Mouse (Mus musculus) neural tube, embryonic 12.5 days (tissue): ENCODE measurements around the gene Tchp. TPM values are rescaled to one million over a fixed set of nuclear protein-coding genes. Genes with fewer than 3 reads are reported as not detected.

Experiments
- ATAC-seq: fragments of 200-750 bp; cut with Nextera tagmentation; 2 replicates; pipeline ENCODE4 v1.8.0; 2017; ENCODE audit warnings: low read depth, mild to moderate bottlenecking, moderate TSS enrichment, moderate library complexity; ENCODE audit not compliant: low FRiP score
- H3K27ac ChIP-seq: fragments of 300-500 bp; sonication (generic); 2 replicates; pipeline ENCODE4 v1.5.1; 2016
- H3K27me3 ChIP-seq: fragments of 300-500 bp; sonication (generic); replicated peaks from 2 replicates; pipeline ENCODE4 v1.6.1; 2016; ENCODE audit warnings: mild to moderate bottlenecking
- H3K36me3 ChIP-seq: fragments of 300-500 bp; sonication (generic); 2 replicates; pipeline ENCODE4 v1.6.1; 2016; ENCODE audit warnings: mild to moderate bottlenecking
- H3K4me1 ChIP-seq: fragments of 300-500 bp; sonication (generic); 2 replicates; pipeline ENCODE4 v1.6.1; 2016
- H3K4me2 ChIP-seq: fragments of 300-500 bp; sonication (generic); replicated peaks from 2 replicates; pipeline ENCODE4 v1.6.1; 2016; ENCODE audit warnings: mild to moderate bottlenecking
- H3K4me3 ChIP-seq: fragments of 300-500 bp; sonication (generic); 2 replicates; pipeline ENCODE4 v1.5.1; 2016
- H3K9ac ChIP-seq: fragments of 300-500 bp; sonication (generic); 2 replicates; pipeline ENCODE4 v1.6.1; 2016; ENCODE audit warnings: mild to moderate bottlenecking
- H3K9me3 ChIP-seq: fragments of 300-500 bp; sonication (generic); 2 replicates; pipeline ENCODE4 v1.6.1; 2016; ENCODE audit warnings: mild to moderate bottlenecking
- WGBS: fragments of 180-500 bp; shearing (Covaris S2); methylation state at CpG from one replicate; pipeline ENCODE4 v1.1.7; 2016; 5-methylcytosine and 5-hydroxymethylcytosine counted together
- polyA plus RNA-seq: library from polyadenylated mRNA; unstranded; fragments of >200 nt; fragmentation: Nextera tagmentation; extraction: Ambion mirVana; gene quantifications from 2 replicates; pipeline ENCODE4 v1.2.1, GENCODE M21; 2016

Tchp gene
- polyA plus RNA-seq, 1 experiment from 2014 or later = 23.4 TPM

- no peaks in the 10 kb centered on the region for H3K27me3 ChIP-seq
- WGBS = 81% methylated on average over 19 of the region's 19 CpGs
- no peaks in the 10 kb centered on the region for H3K9me3 ChIP-seq
- peaks cover 24% of the 10 kb centered on the region for H3K4me1 ChIP-seq
- no peak overlapping the region for H3K9ac ChIP-seq
- no peak overlapping the region for H3K27ac ChIP-seq
- no peak for ATAC-seq
- peaks cover 17% of the 10 kb centered on the region for H3K36me3 ChIP-seq
- no peak overlapping the region for H3K4me3 ChIP-seq
- no peak overlapping the region for H3K4me2 ChIP-seq
These were observed 26.8 kb upstream of the Tchp start for GRCm38 (mm10) chr5:114680676-114681285.

- H3K4me2 ChIP-seq = no peak overlapping the region
- no peaks in the 10 kb centered on the region for H3K27me3 ChIP-seq
- peaks cover 8% of the 10 kb centered on the region for H3K36me3 ChIP-seq
- H3K4me1 ChIP-seq = peaks cover 24% of the 10 kb centered on the region
- H3K27ac ChIP-seq = no peak overlapping the region
- WGBS = 81% methylated on average over 8 of the region's 8 CpGs
- no peak for ATAC-seq
- no peak overlapping the region for H3K9ac ChIP-seq
- H3K4me3 ChIP-seq = no peak overlapping the region
- H3K9me3 ChIP-seq = no peaks in the 10 kb centered on the region
These were observed 25.8 kb upstream of the Tchp start for GRCm38 (mm10) chr5:114681717-114682116.

DNA sequence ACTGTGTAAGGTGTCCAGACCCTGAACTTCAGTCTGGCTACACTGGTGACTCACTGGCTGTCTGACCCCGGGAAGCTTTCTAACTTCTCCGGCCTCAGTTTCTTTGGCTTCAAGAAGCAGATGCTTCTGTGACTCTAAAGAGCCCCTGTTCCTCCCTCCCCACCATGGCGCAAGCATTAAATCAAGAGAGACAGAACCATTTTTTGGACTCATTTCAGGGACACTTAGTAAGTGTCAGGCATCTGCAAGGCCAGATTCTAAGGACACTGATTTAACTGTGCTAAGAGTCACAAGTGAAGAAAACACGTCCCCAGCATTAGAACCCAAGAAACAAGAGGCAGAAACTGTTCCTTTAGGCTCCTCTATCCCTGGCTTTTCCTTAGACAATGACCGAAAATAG lies 21.6 kb upstream of the Tchp start:
- Histone ChIP-seq H3K27ac (no peak overlapping the region), H3K27me3 (no peaks in the 10 kb centered on the region), H3K9ac (no peak overlapping the region), H3K4me3 (no peak overlapping the region), H3K9me3 (no peaks in the 10 kb centered on the region), H3K4me2 (no peak overlapping the region), H3K36me3 (no peaks in the 10 kb centered on the region), H3K4me1 (peaks cover 28% of the 10 kb centered on the region)
- 93% methylated on average over 5 of the region's 5 CpGs for WGBS
- ATAC-seq = no peak

- 66% methylated on average over 7 of the region's 7 CpGs for WGBS
- H3K27me3 ChIP-seq = no peaks in the 10 kb centered on the region
These were observed 20.8 kb upstream of the Tchp start for GRCm38 (mm10) chr5:114686726-114687210.

GRCm38 (mm10) chr5:114687901-114688300 lies 19.7 kb upstream of the Tchp start:
- no peak overlapping the region for H3K4me2 ChIP-seq
- no peak for ATAC-seq
- no peaks in the 10 kb centered on the region for H3K9me3 ChIP-seq
- no peaks in the 10 kb centered on the region for H3K27me3 ChIP-seq
- H3K36me3 ChIP-seq = no peaks in the 10 kb centered on the region
- H3K4me1 ChIP-seq = peaks cover 28% of the 10 kb centered on the region
- H3K4me3 ChIP-seq = no peak overlapping the region
- no peak overlapping the region for H3K27ac ChIP-seq
- H3K9ac ChIP-seq = no peak overlapping the region

More at GRCm38 (mm10) chr5:114686726-114687210, 20.8 kb upstream of the Tchp start:
- H3K36me3 ChIP-seq = no peaks in the 10 kb centered on the region
- no peaks in the 10 kb centered on the region for H3K9me3 ChIP-seq
- no peak overlapping the region for H3K4me2 ChIP-seq
- no peak overlapping the region for H3K9ac ChIP-seq
- no peak overlapping the region for H3K27ac ChIP-seq
- ATAC-seq = no peak
- no peak overlapping the region for H3K4me3 ChIP-seq
- peaks cover 32% of the 10 kb centered on the region for H3K4me1 ChIP-seq

DNA sequence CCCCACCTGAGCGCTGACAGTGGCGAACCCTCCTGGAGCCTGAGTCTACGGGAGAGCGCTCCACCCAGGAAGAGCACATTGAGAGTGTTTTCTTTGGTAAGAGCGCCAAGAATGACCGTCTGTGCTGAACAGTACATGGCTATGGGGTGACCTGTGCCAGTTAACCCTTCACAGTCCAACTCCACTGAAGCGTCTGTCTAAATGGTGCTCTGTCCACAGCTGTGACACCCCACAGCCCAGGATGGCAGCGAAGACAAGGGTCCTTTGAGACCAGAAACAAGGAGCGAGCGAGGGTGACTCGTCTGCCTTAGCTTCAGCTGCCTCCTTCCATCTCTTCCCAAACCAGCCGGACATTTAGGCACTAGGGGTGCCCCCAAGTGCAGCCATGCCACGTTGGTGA lies 18.9 kb upstream of the Tchp start:
- Histone ChIP-seq H3K9me3 (no peaks in the 10 kb centered on the region), H3K4me1 (peaks cover 21% of the 10 kb centered on the region), H3K4me3 (no peak overlapping the region), H3K4me2 (peak overlapping the region; percentile 92; the same call in 1 of the 2 replicates), H3K36me3 (no peaks in the 10 kb centered on the region), H3K27me3 (no peaks in the 10 kb centered on the region), H3K9ac (no peak overlapping the region), H3K27ac (no peak overlapping the region)
- WGBS = 86% methylated on average over 13 of the region's 13 CpGs
- ATAC-seq = no peak

DNA sequence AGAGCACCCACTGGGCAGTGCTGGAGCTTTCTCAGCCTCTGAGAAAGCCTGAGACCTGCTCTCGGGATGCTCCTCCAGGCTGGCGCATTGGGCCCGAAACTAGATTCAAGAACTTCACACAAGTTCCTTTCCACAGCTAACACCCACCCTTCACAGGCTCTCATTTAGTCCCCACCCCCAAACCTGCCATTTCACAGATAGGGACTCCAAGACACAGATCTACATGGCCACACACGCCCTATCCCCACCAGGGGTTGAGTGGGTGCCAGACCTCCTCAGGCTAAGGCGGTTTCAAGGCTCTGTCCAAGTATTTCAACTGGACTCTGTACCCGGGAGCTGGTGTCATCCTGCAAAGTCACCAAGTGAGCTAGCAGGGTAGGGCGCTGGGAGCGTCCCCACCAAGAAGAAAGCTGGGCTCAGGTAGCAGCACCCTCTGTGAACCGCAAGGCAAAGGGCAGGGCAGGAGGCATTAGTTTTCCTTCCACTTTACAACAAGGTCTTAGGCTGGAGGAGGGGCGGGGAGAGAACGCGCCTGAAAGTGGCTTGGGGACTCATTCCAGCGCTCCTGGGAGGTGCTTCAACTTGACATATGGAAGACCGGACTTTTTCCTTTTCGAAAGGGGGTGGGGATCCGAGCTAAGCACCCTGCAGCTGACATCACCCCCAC lies 17.7 kb upstream of the Tchp start:
- no peaks in the 10 kb centered on the region for H3K36me3 ChIP-seq
- H3K9ac ChIP-seq = peak overlapping the region; percentile 84
- H3K9me3 ChIP-seq = no peaks in the 10 kb centered on the region
- 21% methylated on average over 16 of the region's 16 CpGs for WGBS
- H3K27me3 ChIP-seq = no peaks in the 10 kb centered on the region
- peak overlapping the region; percentile 92 for H3K4me2 ChIP-seq
- H3K4me3 ChIP-seq = peak overlapping the region; percentile 69
- no peak for ATAC-seq
- peaks cover 21% of the 10 kb centered on the region for H3K4me1 ChIP-seq
- no peak overlapping the region for H3K27ac ChIP-seq

- Histone ChIP-seq H3K4me2 (peak within 1 kb of the TSS; percentile 92), H3K27ac (no peak within 1 kb of the TSS), H3K9me3 (no peaks in the 10 kb centered on the region), H3K27me3 (no peaks in the 10 kb centered on the region), H3K9ac (peak within 1 kb of the TSS; percentile 84), H3K4me1 (peaks cover 21% of the 10 kb centered on the region), H3K36me3 (no peaks in the 10 kb centered on the region), H3K4me3 (peak within 1 kb of the TSS; percentile 69)
- WGBS = 5% methylated on average over 73 of the region's 75 CpGs
- ATAC-seq = peak; percentile 97
These were observed 16.7 kb upstream of the Tchp start, which contains the start of gene Gltp for GRCm38 (mm10) chr5:114690633-114691567. Gene Gltp, minus strand, starts transcription at chr5:114690984.

- ATAC-seq = no peak
- no peaks in the 10 kb centered on the region for H3K9me3 ChIP-seq
- WGBS = 70% methylated on average over 5 of the region's 5 CpGs
These were observed 11.8 kb upstream of the Tchp start for GRCm38 (mm10) chr5:114695775-114696174.

GRCm38 (mm10) chr5:114696939-114697338 lies 10.6 kb upstream of the Tchp start:
- no peak overlapping the region for H3K4me3 ChIP-seq
- no peaks in the 10 kb centered on the region for H3K4me1 ChIP-seq
- H3K36me3 ChIP-seq = no peaks in the 10 kb centered on the region
- no peaks in the 10 kb centered on the region for H3K9me3 ChIP-seq
- WGBS = 81% methylated on average over 17 of the region's 17 CpGs
- no peaks in the 10 kb centered on the region for H3K27me3 ChIP-seq
- no peak overlapping the region for H3K27ac ChIP-seq
- no peak overlapping the region for H3K9ac ChIP-seq
- no peak for ATAC-seq
- H3K4me2 ChIP-seq = no peak overlapping the region

More at GRCm38 (mm10) chr5:114695775-114696174, 11.8 kb upstream of the Tchp start:
- Histone ChIP-seq H3K4me2 (no peak overlapping the region), H3K27ac (no peak overlapping the region), H3K36me3 (no peaks in the 10 kb centered on the region), H3K4me3 (no peak overlapping the region), H3K4me1 (peaks cover 4% of the 10 kb centered on the region), H3K27me3 (no peaks in the 10 kb centered on the region), H3K9ac (no peak overlapping the region)

GRCm38 (mm10) chr5:114698044-114698746 lies 9.4 kb upstream of the Tchp start:
- Histone ChIP-seq H3K27me3 (no peaks in the 10 kb centered on the region), H3K4me3 (no peak overlapping the region), H3K9ac (no peak overlapping the region), H3K4me1 (no peaks in the 10 kb centered on the region), H3K4me2 (no peak overlapping the region), H3K27ac (no peak overlapping the region), H3K9me3 (no peaks in the 10 kb centered on the region), H3K36me3 (no peaks in the 10 kb centered on the region)
- ATAC-seq = no peak
- WGBS = 86% methylated on average over 19 of the region's 19 CpGs
